Mouse (Mus musculus) brown adipose tissue, adult 24 weeks (tissue): ENCODE measurements around the gene Pard3. TPM values are rescaled to one million over a fixed set of nuclear protein-coding genes. Genes with fewer than 3 reads are reported as not detected.
"Not testable (repeated sequence)": the region's sequence is repeated elsewhere in the genome, so short reads cannot be mapped to it uniquely, and the experiment has no call there.

ENCODE experiments used
- H3K27ac ChIP-seq: fragments of 200-500 bp; replicated peaks from 2 replicates; pipeline ENCODE4 v1.5.1; 2012; ENCODE audit warnings: low read depth, mild to moderate bottlenecking, low read length
- H3K4me1 ChIP-seq: fragments of 200-500 bp; 2 replicates; pipeline ENCODE4 v1.6.1; 2012; ENCODE audit warnings: low read length, mixed read lengths; ENCODE audit not compliant: control insufficient read depth, insufficient read depth, insufficient read length
- H3K4me3 ChIP-seq: fragments of 200-500 bp; 2 replicates; pipeline ENCODE4 v1.5.1; 2012; ENCODE audit warnings: low read depth, mild to moderate bottlenecking, low read length, moderate library complexity; ENCODE audit not compliant: insufficient read depth
- polyA plus RNA-seq: library from polyadenylated mRNA; stranded (reverse); fragments of >200 nt; gene quantifications from 2 replicates; pipeline ENCODE4 v1.2.4, GENCODE M21; 2012; ENCODE audit not compliant: missing spikeins, insufficient read depth, insufficient read length

The Pard3 gene
- polyA plus RNA-seq, 1 experiment = 14.6 TPM

- H3K4me3 ChIP-seq, H3K27ac ChIP-seq, H3K4me1 ChIP-seq: not testable (repeated sequence)
These were observed 106.7 kb downstream of the Pard3 start for GRCm38 (mm10) chr8:127170372-127170771.

DNA sequence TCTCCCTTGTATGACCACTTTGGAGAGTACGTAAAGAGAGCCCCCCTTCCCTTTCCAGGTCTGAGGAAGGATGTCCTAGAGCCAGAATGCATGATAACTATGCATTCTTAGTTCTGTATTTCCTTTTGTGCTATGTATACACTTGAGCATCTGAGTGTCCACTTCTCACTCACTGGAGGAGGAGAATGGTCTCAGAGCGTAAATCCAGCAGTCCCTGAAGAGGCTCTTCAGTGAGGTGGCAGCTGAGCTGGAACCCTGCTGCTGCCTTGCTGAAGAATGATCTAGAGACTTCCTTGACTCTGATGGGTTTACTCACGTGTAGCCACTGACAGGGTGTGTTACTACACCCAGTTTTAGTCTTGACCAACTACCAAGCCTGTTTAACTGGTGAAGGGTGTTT, 107.2 kb downstream of the Pard3 start:
- Histone ChIP-seq H3K4me1 (no peaks in the 10 kb centered on the region), H3K4me3 (no peak overlapping the region), H3K27ac (no peak overlapping the region)

DNA sequence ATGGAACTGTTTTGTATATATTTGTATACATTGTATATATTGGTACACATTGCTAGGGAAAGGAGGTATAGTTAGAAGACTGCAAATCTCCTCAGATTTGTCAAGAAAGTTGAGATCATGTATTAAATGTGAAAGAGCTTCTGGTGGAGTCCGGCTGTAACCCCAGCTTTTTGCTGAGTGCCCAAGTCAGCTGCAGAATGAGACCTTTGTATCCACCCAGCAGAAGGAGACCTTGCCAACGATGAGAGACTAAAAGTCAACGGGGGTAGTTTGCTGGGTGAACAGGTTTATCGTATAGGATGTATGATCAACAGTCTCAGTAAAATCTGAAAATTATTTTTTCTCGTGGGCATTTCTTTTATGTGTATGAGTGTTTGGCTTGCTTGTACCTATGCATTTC, 109.8 kb downstream of the Pard3 start:
- Histone ChIP-seq H3K27ac (no peak overlapping the region), H3K4me1 (no peaks in the 10 kb centered on the region), H3K4me3 (no peak overlapping the region)

DNA sequence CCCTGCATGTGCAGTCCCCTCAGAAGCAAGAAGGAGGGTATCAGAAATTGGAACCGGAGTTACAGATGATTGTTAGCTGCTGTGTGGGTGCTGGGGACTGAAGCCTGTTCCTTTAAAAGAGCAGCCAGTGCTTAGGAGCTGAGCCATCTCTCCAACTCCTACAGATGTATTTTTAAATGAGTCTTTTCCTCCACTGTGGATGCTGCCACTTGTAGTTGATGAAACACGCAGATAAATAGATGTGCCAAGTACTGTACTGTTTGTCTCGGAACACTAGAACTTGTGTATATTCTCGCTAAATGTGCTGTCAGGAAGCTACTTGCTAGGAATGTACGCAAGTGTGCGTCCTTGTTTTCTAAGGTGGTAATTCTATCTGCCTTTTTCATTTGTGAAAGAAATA, 110.7 kb downstream of the Pard3 start:
- Histone ChIP-seq H3K4me1 (no peaks in the 10 kb centered on the region), H3K4me3 (no peak overlapping the region), H3K27ac (no peak overlapping the region)

DNA sequence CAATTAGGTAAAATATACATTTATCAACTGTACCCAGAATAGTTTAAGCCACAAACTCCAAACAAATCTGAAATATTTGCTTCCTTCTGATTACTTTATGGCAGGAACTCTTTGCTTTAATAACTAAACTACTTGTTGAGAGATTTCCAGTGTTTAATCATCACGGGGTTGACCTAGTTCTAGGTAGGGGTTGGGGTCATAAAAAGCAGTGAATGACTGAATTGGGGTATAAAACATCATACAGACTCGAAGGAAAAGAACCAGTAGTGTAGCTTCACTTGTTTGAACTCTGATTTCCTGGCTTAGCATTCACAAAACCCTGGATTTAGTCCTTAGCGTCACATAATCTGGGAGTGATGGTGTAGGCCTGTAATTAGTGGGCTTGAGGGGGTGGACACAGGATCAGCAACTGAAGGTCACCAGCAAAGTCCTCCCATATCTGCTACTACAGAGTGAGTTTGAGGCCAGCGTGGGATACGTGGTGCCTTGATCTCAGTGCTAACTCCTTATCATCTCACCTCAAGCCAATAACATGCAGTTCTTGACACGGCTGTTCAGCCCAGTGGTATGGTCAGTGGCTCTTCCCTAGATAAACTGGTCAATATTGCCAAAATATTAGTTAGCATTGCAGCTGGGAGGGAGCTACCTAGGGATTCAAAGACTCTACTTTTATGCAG, 111.6 kb downstream of the Pard3 start:
- H3K4me3 ChIP-seq = no peak overlapping the region
- H3K4me1 ChIP-seq = no peaks in the 10 kb centered on the region
- H3K27ac ChIP-seq = no peak overlapping the region

DNA sequence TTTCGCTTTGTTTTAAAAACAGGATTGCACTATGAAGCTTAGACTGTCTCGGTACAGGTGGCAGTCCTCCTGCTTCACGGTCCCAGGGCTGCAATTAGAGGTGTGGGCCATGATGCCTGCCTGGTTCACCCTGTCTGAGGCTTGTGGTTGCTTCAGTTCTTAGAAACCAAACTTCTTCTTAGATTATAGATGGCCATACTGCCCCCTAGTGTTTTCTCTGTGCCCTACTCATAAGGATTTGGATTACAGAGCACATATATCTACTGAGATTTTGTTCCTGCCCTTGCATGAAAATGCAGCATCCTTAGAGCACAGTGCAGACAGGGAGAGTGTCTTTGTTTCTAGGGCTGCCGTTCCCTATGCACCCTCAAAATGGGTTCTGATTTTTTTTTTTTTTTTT, 114.9 kb downstream of the Pard3 start:
- peaks cover under 1% of the 10 kb centered on the region; the same call in 1 of the 2 replicates for H3K4me1 ChIP-seq
- H3K27ac ChIP-seq = no peak overlapping the region
- no peak overlapping the region for H3K4me3 ChIP-seq

- H3K27ac ChIP-seq = no peak overlapping the region
- H3K4me1 ChIP-seq = peaks cover 5% of the 10 kb centered on the region; the same call in 1 of the 2 replicates
These were observed 117.6 kb downstream of the Pard3 start for GRCm38 (mm10) chr8:127181246-127181645.

DNA sequence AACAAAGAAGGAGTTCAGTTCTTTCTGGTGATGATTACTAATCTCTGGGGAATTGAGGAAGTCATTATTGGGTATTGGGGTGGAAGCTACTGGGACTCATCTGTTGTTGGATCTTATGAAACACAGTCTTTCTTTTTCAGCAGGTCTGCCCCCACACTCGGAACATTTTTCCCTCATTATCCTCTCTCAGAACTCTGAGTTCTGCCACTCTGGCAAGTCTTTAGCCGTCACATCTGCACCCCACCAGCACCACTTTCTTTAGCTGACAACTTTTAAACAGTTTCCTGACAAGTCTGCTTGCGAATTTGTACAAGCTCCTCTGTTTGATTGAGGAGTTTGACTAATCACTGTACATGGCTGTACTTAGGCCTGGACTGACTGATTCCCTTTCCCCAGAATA, 118.4 kb downstream of the Pard3 start:
- H3K4me1 ChIP-seq = peaks cover 5% of the 10 kb centered on the region; the same call in 1 of the 2 replicates
- no peak overlapping the region for H3K4me3 ChIP-seq
- H3K27ac ChIP-seq = no peak overlapping the region

More at GRCm38 (mm10) chr8:127181246-127181645, 117.6 kb downstream of the Pard3 start:
- H3K4me3 ChIP-seq = no peak overlapping the region

- H3K4me1 ChIP-seq = peaks cover 5% of the 10 kb centered on the region; the same call in 1 of the 2 replicates
- no peak overlapping the region for H3K4me3 ChIP-seq
- no peak overlapping the region for H3K27ac ChIP-seq
These were observed 119.8 kb downstream of the Pard3 start for GRCm38 (mm10) chr8:127183533-127183932.

GRCm38 (mm10) chr8:127184025-127184424, 120.3 kb downstream of the Pard3 start:
- Histone ChIP-seq H3K27ac (no peak overlapping the region), H3K4me3 (no peak overlapping the region), H3K4me1 (peaks cover 5% of the 10 kb centered on the region; the same call in 1 of the 2 replicates)

DNA sequence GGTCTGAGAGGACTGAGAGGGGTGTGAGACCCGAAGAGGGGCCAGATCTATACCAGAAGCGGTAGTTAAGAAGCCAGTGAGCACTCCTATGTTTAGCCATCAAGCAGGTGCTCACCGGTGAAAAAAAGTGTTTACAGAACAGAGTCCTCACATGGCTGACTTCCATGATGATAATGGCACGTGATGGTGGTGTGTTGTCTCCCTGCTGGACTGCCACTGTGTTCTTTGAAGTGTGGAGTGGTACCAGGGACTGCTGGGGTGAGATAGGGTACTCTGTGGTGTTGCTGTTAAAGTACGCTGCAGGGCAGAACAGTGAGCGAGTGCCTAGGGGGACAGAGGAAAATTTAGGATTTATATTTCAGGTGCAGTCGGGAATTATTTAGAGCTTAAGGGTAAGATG, 122.2 kb downstream of the Pard3 start:
- H3K4me1 ChIP-seq = peaks cover 5% of the 10 kb centered on the region; the same call in 1 of the 2 replicates
- no peak overlapping the region for H3K4me3 ChIP-seq
- H3K27ac ChIP-seq = no peak overlapping the region

GRCm38 (mm10) chr8:127188671-127189070, 125.0 kb downstream of the Pard3 start:
- Histone ChIP-seq H3K4me3 (no peak overlapping the region), H3K27ac (no peak overlapping the region), H3K4me1 (peaks cover 5% of the 10 kb centered on the region; the same call in 1 of the 2 replicates)

GRCm38 (mm10) chr8:127190350-127190749, 126.7 kb downstream of the Pard3 start:
- no peaks in the 10 kb centered on the region for H3K4me1 ChIP-seq
- no peak overlapping the region for H3K27ac ChIP-seq
- no peak overlapping the region for H3K4me3 ChIP-seq

DNA sequence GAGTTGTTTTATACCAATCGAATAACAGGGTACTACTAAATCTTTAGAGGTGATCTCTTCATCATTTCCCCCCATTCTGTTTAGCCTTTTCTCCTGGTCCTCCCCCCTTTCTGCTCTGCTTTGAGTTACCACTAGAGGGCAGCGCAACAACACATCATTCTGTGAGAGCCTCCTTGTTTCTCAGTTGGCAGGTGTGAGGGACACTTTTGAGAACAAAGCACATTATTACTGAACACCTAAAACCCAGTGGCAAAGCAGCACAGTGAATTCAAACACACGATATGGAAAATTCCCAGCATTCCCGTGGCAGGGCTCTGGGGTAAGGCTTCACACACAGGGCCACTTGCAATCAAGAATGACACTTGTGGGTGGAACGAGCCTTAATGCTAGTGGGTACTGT, 127.7 kb downstream of the Pard3 start:
- no peaks in the 10 kb centered on the region for H3K4me1 ChIP-seq
- no peak overlapping the region for H3K27ac ChIP-seq
- no peak overlapping the region for H3K4me3 ChIP-seq

DNA sequence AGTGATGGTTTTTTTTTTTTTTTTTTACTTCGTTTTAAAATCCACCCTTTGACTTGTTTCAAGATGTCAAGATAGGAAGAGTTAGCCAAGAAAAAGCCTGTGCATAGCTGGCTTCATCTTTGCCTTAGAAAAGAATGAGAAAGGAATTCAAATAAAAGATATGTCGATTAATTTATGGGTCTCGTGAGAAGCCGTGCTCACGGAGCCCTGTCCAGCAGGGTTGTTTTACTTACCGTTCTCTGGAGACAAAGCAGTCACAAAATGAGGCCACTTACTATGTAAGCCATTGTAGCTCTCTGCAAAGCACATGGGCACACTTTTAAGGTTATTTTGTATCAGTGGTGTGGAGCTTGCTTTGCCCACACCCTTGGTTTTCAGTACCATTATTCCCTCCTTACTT, 128.1 kb downstream of the Pard3 start:
- Histone ChIP-seq H3K4me1 (no peaks in the 10 kb centered on the region), H3K27ac (no peak overlapping the region), H3K4me3 (no peak overlapping the region)

DNA sequence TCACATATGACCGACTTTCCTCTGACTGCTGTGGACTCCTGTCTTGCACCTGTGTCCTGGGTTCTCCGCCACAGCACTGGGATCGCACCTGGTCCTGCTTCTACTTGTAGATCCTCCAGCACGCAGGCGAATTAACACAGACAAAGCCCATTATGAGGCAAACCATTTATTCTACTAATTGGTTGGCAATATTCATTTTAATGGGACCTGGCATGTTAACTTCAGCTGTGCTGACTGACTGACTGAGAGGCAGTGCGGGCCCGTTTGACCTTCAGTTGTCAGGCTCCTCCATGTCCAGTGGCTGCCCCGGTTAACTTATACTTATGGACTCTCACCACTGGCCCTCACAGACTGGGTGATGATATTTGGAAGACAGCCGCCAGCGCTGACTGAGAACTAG, 128.6 kb downstream of the Pard3 start:
- H3K4me3 ChIP-seq = no peak overlapping the region
- H3K4me1 ChIP-seq = no peaks in the 10 kb centered on the region
- no peak overlapping the region for H3K27ac ChIP-seq
